ENCODE assay signal across 9 mouse cellular contexts in genomic region chrX:102166521-102166920, GRCm38 (mm10). TPM values are rescaled to one million over a fixed set of nuclear protein-coding genes. Genes with fewer than 3 reads are reported as not detected.
DNase-seq lines count a peak whose midpoint lies in the region; ATAC-seq and TF ChIP-seq lines count a peak whose summit lies in the region.
"Had no signal": no experiment of that assay in that cellular context is flagged by ENCODE, and none has a peak within 500 bp of the region (broad histone marks: within the 10 kb centered on the region; RNA-seq: fewer than 3 reads in every experiment).

No protein-coding gene starts in this region.

- H3K4me1 ChIP-seq in midbrain, embryonic 10.5 days: peaks cover 13% of the 10 kb centered on the region
- H3K4me1 ChIP-seq in midbrain, postnatal 0 days (ENCODE audit: insufficient read depth, low read length): no peaks in the 10 kb centered on the region
- H3K4me1 ChIP-seq in forebrain, embryonic 11.5 days (replicated peaks; ENCODE audit: control insufficient read depth, insufficient read depth, low read length): 0 out of 2 replicates have a peak, but pooled peaks cover 3% of the 10 kb centered on the region

- peaks cover 54% of the 10 kb centered on the region for H3K27me3 ChIP-seq in midbrain, embryonic 10.5 days (ENCODE audit: low read depth, poor library complexity, severe bottlenecking)
- no peaks in the 10 kb centered on the region for H3K27me3 ChIP-seq in midbrain, postnatal 0 days (ENCODE audit: insufficient read depth, low read length)
- peaks cover 2% of the 10 kb centered on the region; the same call in 1 of the 2 replicates for H3K27me3 ChIP-seq in forebrain, embryonic 11.5 days (ENCODE audit: control insufficient read depth, insufficient read depth, low read length)

- DNase-seq in midbrain, embryonic 10.5 days (ENCODE audit: low spot score): no peak
- no peak for DNase-seq in midbrain, postnatal 0 days (ENCODE audit: low spot score)
- DNase-seq in forebrain, embryonic 11.5 days (ENCODE audit: low spot score): no peak
- DNase-seq in layer of hippocampus, postnatal 10 days (ENCODE audit: low spot score in 2 of 2): peak; percentile 28 to 46
- no peak for DNase-seq in cerebellum, postnatal 4 days (ENCODE audit: low spot score in 2 of 2)
- DNase-seq in thymus, adult 18-20 months: no peak
- DNase-seq in cerebellum, adult 11 months: no peak

- no peak for TF ChIP-seq CTCF in midbrain, postnatal 0 days (IDR thresholded peaks at IDR 0.05)

- no peaks in the 10 kb centered on the region for H3K9me3 ChIP-seq in midbrain, embryonic 10.5 days (replicated peaks)
- no peaks in the 10 kb centered on the region for H3K9me3 ChIP-seq in midbrain, postnatal 0 days (ENCODE audit: low read length)
- H3K9me3 ChIP-seq in forebrain, embryonic 11.5 days (ENCODE audit: control insufficient read depth, low read length): no peaks in the 10 kb centered on the region

- H3K9ac ChIP-seq in midbrain, postnatal 0 days (replicated peaks; ENCODE audit: low read length, poor library complexity, severe bottlenecking): no peak overlapping the region
- H3K9ac ChIP-seq in forebrain, embryonic 11.5 days (ENCODE audit: low read length): no peak overlapping the region

- no peaks in the 10 kb centered on the region for H3K36me3 ChIP-seq in midbrain, embryonic 10.5 days
- no peaks in the 10 kb centered on the region for H3K36me3 ChIP-seq in midbrain, postnatal 0 days (ENCODE audit: insufficient read depth, low read length)
- H3K36me3 ChIP-seq in forebrain, embryonic 11.5 days (ENCODE audit: control insufficient read depth, insufficient read depth, low read length): no peaks in the 10 kb centered on the region

- H3K4me2 ChIP-seq in midbrain, postnatal 0 days (ENCODE audit: low read depth, low read length, poor library complexity, severe bottlenecking): no peak overlapping the region
- H3K4me2 ChIP-seq in forebrain, embryonic 11.5 days (ENCODE audit: low read depth, low read length, severe bottlenecking): no peak overlapping the region

- 45% methylated on average over 5 of the region's 5 CpGs for WGBS in midbrain, embryonic 10.5 days
- WGBS in midbrain, postnatal 0 days: 37% methylated on average over 5 of the region's 5 CpGs
- 38% methylated on average over 5 of the region's 5 CpGs for WGBS in forebrain, embryonic 11.5 days

- ATAC-seq in midbrain, postnatal 0 days (ENCODE audit: low FRiP score): no peak
- ATAC-seq in forebrain, embryonic 11.5 days (replicated peaks; ENCODE audit: low FRiP score): no peak
- ATAC-seq: inflammation-experienced regulatory T-cells, adult 6 months had no signal

- H3K27ac ChIP-seq in midbrain, embryonic 10.5 days (replicated peaks): peak overlapping the region; percentile 76
- H3K27ac ChIP-seq in midbrain, postnatal 0 days (ENCODE audit: low read depth, low read length): no peak overlapping the region
- peak overlapping the region; percentile 4; the same call in 1 of the 2 replicates for H3K27ac ChIP-seq in forebrain, embryonic 11.5 days (ENCODE audit: low read depth, low read length)
- H3K27ac ChIP-seq: left cerebral cortex, adult 2 months had no signal

- no peak overlapping the region for H3K4me3 ChIP-seq in midbrain, embryonic 10.5 days
- H3K4me3 ChIP-seq in midbrain, postnatal 0 days (ENCODE audit: low read depth, low read length): no peak overlapping the region
- no peak overlapping the region for H3K4me3 ChIP-seq in forebrain, embryonic 11.5 days (ENCODE audit: low read depth, low read length)
- H3K4me3 ChIP-seq: left cerebral cortex, adult 2 months had no signal

RNA-seq across cellular contexts. Expression of gene Ercc6l, which starts 9.6 kb away (rescaled TPM):
- polyA plus RNA-seq in midbrain, embryonic 10.5 days (2016; fragmentation: Nextera tagmentation; extraction: Ambion mirVana): 21.2 and 22.9 TPM in 2 replicates
- 1.0 and 1.2 TPM in 2 replicates for total RNA-seq in midbrain, postnatal 0 days (2014; rRNA removed)
- 0.28 and 0.31 TPM in 2 replicates for polyA plus RNA-seq in midbrain, postnatal 0 days (2015; fragmentation: Nextera tagmentation; extraction: Ambion mirVana)
- polyA plus RNA-seq in forebrain, embryonic 11.5 days (2014; fragmentation: Nextera tagmentation; extraction: Ambion mirVana): 22.5 and 27.1 TPM in 2 replicates
- under 1 TPM; 0.69 to 0.78 TPM for total RNA-seq in layer of hippocampus, postnatal 10 days (2021)

RNA-seq across cellular contexts. Expression of gene Rps4x, which starts 22.7 kb away (rescaled TPM):
- polyA plus RNA-seq in midbrain, embryonic 10.5 days (2016; fragmentation: Nextera tagmentation; extraction: Ambion mirVana): 581 and 680 TPM in 2 replicates
- total RNA-seq in midbrain, postnatal 0 days (2014; rRNA removed): 809 and 834 TPM in 2 replicates
- polyA plus RNA-seq in midbrain, postnatal 0 days (2015; fragmentation: Nextera tagmentation; extraction: Ambion mirVana): 345 and 356 TPM in 2 replicates
- polyA plus RNA-seq in forebrain, embryonic 11.5 days (2014; fragmentation: Nextera tagmentation; extraction: Ambion mirVana): 646 and 665 TPM in 2 replicates
- total RNA-seq in layer of hippocampus, postnatal 10 days (2021): 100 to 1,000 TPM; 661 to 690 TPM

RNA-seq across cellular contexts. Expression of gene Pin4, which starts 47.3 kb away (rescaled TPM):
- 67.8 and 70.2 TPM in 2 replicates for polyA plus RNA-seq in midbrain, embryonic 10.5 days (2016; fragmentation: Nextera tagmentation; extraction: Ambion mirVana)
- 7.7 and 17.8 TPM in 2 replicates for total RNA-seq in midbrain, postnatal 0 days (2014; rRNA removed)
- 41.1 and 54.6 TPM in 2 replicates for polyA plus RNA-seq in midbrain, postnatal 0 days (2015; fragmentation: Nextera tagmentation; extraction: Ambion mirVana)
- 73.6 and 77.5 TPM in 2 replicates for polyA plus RNA-seq in forebrain, embryonic 11.5 days (2014; fragmentation: Nextera tagmentation; extraction: Ambion mirVana)
- total RNA-seq in layer of hippocampus, postnatal 10 days (2021): 10 to 100 TPM; 47.8 to 51.1 TPM

Comparison
In these comparisons a context has a peak if more than half of its experiments do, and no peak if none do; other contexts are left out.
1. RNA of gene Ercc6l, which starts 9.6 kb away (polyA plus RNA-seq): 22.5 to 27.1 TPM in forebrain, embryonic 11.5 days and 21.2 to 22.9 TPM in midbrain, embryonic 10.5 days; 0.28 to 0.31 TPM in midbrain, postnatal 0 days; every median in the first group is over 10 times any median in the second.
2. DNase-seq: peak in layer of hippocampus, postnatal 10 days (2 of 2); none in midbrain, embryonic 10.5 days (single experiment), midbrain, postnatal 0 days (single experiment), forebrain, embryonic 11.5 days (single experiment), cerebellum, postnatal 4 days (0 of 2), thymus, adult 18-20 months (0 of 2) and cerebellum, adult 11 months (single experiment).